Mouse (Mus musculus): ENCODE measurements at regions not wholly inside any gene's neighbourhood (a gene's known extent, or its start where the extent isn't known, plus 50 kb on each side); places are given as distances from the start of the nearest gene placed in this dataset.
"Not testable (repeated sequence)": the region's sequence is repeated elsewhere in the genome, so short reads cannot be mapped to it uniquely, and the experiment has no call there.

GRCm38 (mm10) chr9:43857988-43858387 is 114.2 kb downstream of the Nectin1 start:
- no peak for DNase-seq

GRCm38 (mm10) chr9:43858761-43859160 is 115.0 kb downstream of the Nectin1 start:
- DNase-seq: no peak

- DNase-seq: no peak
Observed at GRCm38 (mm10) chr9:43860264-43860663, 116.5 kb downstream of the Nectin1 start.

GRCm38 (mm10) chr9:43861375-43861774 is 117.6 kb downstream of the Nectin1 start:
- no peak for DNase-seq

DNA sequence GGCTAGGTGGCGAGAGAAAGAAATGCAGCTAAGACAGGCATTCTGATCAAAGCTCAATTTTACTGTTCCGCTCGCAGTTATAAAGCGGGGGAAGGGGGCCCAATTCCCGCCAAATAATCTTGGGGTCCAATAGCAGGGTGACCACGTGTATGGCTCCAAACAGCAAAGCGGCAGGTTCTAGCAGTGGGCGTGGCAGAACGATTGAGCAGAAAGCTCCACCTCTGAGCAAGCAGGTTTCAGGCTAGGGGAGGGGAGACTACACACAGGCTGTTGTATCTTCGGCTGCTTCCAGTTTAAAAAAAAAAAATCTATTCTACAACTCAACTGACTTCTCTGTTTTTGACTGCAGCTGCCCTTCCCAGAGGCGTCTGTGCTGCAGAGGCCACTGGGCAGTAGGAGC is 118.2 kb downstream of the Nectin1 start:
- DNase-seq: not testable (repeated sequence)

DNA sequence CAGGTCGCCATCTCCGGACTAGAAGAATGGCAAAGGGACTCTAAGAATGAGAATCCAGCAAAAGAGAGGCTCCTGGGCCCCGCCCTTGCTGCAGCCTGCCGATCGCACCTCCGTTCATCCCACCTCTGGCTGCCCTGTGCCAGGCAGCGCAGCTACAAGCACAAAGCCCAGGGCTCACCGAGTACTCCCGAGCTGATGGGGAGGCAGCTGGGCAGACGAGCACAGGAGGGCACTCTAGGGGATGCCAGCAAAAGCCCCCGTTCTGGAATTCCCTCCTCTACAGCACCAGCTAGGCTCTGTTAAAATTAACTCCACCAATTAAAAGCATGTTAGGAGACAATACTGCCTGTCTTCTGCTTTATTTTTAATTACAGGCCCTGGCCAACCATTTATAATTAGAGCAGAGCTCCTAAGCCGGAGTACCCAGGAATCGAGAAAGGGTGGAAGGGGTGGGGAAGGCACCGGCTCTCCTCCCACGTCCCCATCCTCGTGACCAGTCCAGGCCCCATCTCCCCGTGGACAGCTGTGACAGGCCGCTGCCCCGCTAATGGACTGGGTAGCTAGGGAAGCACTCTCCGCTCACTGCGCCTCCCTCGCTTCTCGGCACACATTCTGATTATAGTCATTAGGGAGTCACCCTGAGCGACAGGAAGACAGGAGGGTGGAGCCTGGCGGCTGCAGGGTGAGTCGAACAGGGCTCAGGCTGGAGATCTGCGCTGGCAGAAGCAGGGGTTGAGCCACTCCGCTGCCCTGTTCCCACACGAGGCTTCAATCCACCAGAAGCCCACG is 120.0 kb downstream of the Nectin1 start:
- peak; percentile 18 for DNase-seq

DNA sequence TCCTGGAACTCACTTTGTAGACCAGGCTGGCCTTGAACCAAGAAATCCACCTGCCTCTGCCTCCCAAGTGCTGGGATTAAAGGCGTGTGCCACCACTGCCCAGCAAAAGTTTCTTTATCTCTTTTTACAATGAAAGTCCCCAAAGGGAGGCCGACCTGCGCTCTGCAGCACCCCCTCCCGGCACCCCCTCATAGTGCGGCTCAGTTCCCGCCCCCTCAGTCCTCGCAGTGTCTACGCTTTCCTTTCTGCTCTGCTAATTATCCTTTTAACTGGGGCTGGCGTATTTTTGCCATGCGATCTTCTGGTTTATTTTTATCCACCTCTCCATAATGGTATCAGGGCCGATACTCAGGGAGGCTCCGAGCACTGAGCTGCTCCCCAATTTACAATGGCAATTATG is 123.0 kb downstream of the Nectin1 start:
- DNase-seq: no peak

- no peak for DNase-seq
Observed at GRCm38 (mm10) chr9:43873841-43874240, 130.1 kb downstream of the Nectin1 start.

DNA sequence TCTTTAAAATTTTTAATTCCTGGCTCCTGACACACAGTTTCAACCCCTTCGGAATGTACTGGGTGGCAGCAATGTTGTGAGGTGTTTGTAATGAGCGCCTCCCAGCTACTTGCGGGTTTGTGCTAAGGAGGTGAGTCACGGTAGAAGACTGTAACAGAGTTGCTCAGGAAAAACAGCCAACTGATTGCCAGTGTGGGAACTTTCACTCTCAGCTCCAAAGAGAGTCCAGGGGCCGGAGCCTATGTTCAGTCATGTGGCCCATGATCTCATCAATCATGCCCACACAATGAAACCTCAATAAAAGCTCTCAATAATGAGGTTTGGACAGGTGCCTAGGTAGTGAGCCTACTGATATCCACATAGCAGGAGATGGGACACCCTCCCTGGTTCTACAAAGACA is 130.5 kb downstream of the Nectin1 start:
- DNase-seq: no peak

DNA sequence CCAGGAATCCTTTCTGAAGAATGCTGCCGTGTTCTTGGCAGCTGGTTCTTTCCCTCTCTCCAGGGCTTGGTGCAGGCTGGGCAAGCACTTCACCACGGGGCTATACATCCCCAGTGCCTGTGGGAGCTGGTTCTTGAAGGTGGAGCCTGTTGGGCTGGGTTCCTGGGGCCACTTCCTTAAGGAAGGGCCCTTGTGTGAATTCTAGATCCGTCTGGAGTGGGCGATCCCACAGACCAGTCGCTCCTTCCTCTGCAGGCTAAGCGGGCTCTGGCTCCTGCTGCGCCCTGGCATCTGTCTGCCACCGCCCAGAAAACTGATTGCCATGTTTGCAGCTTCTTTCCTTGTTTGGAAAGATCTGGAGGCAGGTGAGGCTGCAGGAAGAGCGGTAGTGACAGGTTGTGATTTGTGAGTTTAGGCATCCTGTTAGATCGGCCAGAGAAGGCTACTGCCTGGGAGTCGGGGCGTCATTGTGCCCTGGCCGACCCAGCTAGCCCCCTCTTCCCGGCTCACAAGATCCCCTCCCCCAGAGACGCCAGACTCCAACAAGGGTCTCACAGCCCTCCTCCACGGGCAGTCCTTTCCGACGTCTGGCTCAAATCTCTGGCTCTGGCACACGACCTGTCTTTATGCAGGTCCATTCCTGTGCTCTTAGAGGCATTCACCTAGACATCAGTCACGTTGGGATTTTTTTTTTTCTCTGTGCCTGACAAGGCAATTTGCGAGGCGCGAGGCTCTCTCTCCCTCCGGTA is 135.6 kb downstream of the Nectin1 start:
- peak in 1 of 2 experiments; percentile 34 for DNase-seq

GRCm38 (mm10) chr9:43879969-43880396 is 136.2 kb downstream of the Nectin1 start:
- DNase-seq: peak; percentile 63 to 66

DNA sequence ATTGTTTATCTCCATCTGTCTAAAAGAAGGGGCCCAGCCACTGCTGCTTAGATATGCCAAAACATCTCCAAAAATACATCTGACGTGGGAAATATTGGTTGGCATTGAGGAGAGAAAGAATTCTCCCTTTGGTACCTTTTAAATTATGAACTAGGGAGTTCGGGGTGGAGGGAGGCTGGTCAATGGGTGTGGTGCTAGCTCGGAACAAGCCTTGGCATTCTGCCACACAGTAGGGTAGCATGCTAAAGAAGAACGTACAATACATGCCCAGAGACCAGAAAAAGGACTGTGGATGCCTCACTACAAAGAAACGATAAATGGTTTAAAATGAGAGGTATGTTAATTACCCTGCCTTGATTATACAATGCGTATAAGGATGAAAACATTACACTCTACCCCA is 149.3 kb downstream of the Nectin1 start:
- DNase-seq: peak; percentile 29 to 33

- peak; percentile 63 to 68 for DNase-seq
Observed at GRCm38 (mm10) chr9:43899239-43899638, 143.9 kb upstream of the Thy1 start.

DNA sequence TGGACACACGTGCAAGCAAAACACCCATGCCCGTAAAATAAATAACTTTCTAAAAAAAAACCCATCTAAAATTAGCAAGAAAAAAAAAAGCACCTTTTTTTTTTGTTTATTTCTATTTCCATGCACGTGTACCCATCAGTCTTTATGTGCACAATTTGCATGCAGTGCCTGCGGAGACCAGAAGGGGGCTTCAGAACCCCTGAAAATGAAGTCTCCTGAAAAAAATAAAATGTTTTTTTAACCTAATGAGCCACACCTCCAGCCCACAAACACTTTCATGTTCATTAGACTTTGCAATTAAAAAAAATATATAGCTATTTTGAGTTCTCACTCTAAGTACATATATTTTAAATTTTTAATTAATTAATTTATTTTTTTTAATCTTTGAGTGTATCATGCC is 134.9 kb upstream of the Thy1 start:
- DNase-seq: peak in 1 of 2 experiments; percentile 21

DNA sequence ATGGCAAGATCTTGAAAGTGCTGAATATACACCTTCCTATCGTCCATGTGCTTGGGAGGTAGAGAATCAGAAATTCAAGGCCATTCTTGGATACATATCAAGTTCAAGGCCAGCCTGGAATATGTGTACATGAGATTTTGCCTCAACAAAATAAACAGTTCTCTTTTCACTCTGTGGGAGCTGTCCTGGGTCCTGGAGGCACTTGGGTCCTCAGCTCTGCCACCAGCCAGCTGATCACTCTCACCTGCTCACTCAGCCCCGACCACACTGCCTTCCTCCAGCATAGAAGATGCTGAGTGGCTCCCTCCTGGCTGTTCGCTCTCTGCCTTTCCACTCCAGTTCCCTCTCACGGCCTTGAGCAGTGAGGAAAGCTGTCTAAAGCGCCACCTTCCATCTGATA is 128.2 kb upstream of the Thy1 start:
- no peak for DNase-seq

DNA sequence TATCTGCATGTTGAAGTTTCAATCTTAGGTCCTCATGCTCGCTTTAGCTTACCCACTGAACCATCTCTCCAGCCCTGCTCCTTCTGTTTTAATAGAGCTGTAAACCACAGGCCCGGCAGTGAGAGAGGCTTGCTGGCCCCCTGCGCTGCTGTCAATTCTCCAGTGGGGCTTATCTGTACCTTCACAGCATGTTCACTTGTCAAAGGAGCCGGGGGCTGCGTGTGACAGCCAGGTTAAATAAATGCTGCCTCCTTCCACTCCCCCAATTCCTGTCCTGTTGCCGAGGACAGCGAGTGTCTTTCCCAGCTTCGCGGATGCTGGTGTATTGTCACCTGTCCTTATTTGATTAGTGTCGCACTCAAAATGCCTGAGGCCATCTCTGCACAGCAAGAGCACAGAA is 125.7 kb upstream of the Thy1 start:
- no peak for DNase-seq

- DNase-seq: no peak
Observed at GRCm38 (mm10) chr9:43919010-43919409, 124.2 kb upstream of the Thy1 start.

DNA sequence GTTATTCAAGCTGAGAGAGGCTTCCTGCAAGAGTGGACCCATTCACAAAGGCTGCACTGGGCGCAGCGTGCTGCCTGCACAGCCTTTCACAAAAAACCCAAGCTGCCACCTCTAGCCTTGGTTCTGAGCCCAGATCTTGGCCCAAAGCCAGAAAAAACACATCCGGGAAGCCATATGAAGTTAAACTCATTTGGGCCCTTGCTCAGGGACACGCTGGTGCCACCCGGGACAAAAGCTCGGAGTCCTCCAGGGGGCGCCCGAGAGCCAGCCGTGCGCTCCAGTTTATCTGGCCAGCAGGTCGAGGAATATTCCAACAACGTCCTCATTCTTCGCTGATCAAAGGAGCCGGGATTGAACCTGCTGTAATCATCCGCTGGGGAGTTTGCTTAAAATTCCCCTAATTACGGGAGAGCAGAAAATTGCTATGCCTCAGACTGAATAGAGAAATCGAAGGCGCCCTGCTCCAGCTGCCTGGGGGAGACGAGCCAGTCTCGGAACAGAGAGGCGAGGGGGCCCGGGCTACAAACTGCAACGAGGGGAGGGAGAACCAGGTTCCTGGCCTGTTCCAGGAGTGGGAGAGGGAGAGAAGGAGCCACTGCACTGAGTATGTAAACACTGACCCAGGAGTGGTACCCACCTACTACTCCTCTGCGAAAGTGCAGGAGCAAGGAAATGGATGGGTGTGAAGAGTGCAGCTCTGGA is 123.0 kb upstream of the Thy1 start:
- DNase-seq: peak; percentile 94 to 96

DNA sequence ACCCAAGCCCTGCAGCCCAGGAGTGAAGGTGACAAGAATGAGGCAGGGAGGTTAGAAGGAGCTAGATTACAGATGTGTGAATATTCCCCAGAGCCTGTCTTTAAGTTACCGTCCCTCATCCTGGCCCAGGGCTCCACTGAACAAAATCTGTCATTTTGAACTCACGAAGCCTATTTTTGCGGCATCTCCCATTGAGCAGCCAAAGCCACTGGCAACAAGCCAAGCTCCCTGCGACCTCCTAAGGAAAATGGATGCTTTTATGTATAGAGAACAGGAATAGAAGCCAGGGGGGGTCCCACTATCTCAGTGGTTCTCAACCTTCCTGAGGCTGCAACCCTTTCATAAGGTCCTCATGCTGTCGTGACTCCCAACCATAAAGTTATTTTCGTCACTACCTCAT is 121.0 kb upstream of the Thy1 start:
- DNase-seq: peak; percentile 41 to 44

DNA sequence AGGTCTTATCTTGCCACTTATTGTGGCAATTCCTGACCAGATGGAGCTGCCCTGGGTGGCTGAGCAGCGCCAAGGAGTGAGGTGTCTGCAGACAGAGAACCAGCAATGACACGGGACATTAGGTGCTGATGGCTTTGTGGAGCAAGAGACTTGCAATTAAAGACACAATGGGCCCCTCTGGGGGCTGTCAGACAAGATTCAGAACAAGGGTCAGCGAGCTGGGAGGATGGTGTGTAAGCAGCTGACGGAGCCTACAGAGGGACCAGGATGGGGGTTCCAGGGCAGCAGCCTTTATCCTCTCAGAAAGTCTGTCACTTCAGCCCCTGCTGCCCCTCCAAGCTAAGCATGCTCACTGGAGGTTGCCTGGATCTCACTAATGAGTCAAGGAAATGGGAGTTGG is 120.1 kb upstream of the Thy1 start:
- DNase-seq: peak; percentile 44 to 50

- DNase-seq: peak; percentile 79 to 83
Observed at GRCm38 (mm10) chr9:43924795-43925194, 118.4 kb upstream of the Thy1 start.

DNA sequence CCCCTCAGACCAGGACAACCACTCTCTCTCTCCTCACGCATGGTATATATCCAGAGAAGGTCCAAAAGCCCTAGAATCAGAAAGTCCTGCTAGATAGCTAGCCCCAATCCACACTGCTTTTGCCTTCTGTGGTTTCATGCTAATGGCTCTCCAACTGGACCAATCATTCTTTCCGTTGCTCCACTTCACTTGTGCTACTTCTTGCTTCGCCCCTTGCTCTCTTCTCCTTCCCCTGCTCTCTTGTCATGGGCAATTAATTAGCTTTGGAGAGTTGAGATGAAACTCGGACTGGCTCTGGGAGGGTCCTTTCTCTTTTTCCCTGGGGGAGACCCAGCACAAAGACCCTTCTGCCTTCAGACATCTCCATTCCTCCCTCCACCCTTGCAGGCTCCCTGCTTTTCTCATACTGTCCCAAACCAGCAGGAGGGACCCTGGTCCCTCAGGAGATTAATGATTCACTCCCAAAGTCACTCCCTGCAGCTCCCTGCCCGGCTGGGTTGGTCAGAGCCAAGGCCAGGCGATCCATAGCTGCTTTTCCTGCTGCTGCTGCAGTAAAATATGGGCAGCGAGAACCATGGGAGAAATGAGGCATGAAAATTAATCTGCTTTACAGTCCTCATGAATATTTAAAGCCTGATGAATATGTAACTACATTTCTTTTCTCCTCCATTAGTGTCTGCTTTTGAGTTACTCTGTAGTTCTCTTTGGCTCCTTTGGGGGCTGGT is 113.7 kb upstream of the Thy1 start:
- DNase-seq: no peak

DNA sequence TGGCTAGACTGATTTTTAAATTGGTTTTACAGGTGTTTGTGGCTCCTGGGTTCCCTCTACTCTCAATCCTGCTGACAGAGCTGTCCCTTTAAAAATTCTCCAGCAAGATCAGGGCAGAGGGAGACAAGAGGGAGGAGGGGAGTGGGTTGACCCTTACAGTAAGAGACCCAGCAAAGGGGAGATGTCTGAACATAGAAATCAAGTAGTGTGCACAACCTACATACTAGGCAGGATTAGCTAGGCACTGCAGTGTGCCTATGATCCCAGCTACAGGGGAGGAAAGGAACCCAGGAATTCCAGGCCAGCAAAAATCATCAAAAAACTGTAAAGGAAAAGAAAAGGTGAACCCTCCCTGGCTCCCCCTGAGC is 113.2 kb upstream of the Thy1 start:
- DNase-seq: no peak

All from cerebellum, postnatal 10 days (tissue).